Mouse (Mus musculus): ENCODE results near the gene Slc25a41. TPM values are rescaled to one million over a fixed set of nuclear protein-coding genes. Genes with fewer than 3 reads are reported as not detected.
"Not testable (repeated sequence)": the region's sequence is repeated elsewhere in the genome, so short reads cannot be mapped to it uniquely, and the experiment has no call there.

Slc25a41 gene
- polyA plus RNA-seq, 1 experiment from 2014 or later = not detected

- peaks cover 28% of the 10 kb centered on the region for H3K4me1 ChIP-seq (replicated peaks)
- no peaks in the 10 kb centered on the region for H3K9me3 ChIP-seq
- 12% methylated on average over 8 of the region's 8 CpGs for WGBS
- ATAC-seq (ENCODE audit: low FRiP score, low read depth) = no peak
- H3K4me3 ChIP-seq = no peak overlapping the region
- no peak overlapping the region for H3K27ac ChIP-seq (replicated peaks)
- H3K9ac ChIP-seq = no peak overlapping the region
- H3K36me3 ChIP-seq = no peaks in the 10 kb centered on the region
- no peak overlapping the region for H3K4me2 ChIP-seq
- H3K27me3 ChIP-seq = peaks cover 25% of the 10 kb centered on the region
Observed at GRCm38 (mm10) chr17:57063031-57063430, 21.6 kb upstream of the Slc25a41 start.

- no peak overlapping the region for H3K27ac ChIP-seq (replicated peaks)
- ATAC-seq (ENCODE audit: low FRiP score, low read depth) = no peak
- no peak overlapping the region for H3K9ac ChIP-seq
- WGBS = under 1% methylated on average over 22 of the region's 22 CpGs
- H3K4me1 ChIP-seq (replicated peaks) = peaks cover 32% of the 10 kb centered on the region
- peak overlapping the region; percentile 65 for H3K4me2 ChIP-seq
- H3K4me3 ChIP-seq = peak overlapping the region; percentile 39
- H3K9me3 ChIP-seq = no peaks in the 10 kb centered on the region
- peaks cover 25% of the 10 kb centered on the region for H3K27me3 ChIP-seq
- H3K36me3 ChIP-seq = no peaks in the 10 kb centered on the region
Observed at GRCm38 (mm10) chr17:57062548-57062947, 21.1 kb upstream of the Slc25a41 start.

GRCm38 (mm10) chr17:57062011-57062521, 20.6 kb upstream of the Slc25a41 start:
- peaks cover 25% of the 10 kb centered on the region for H3K27me3 ChIP-seq
- H3K9me3 ChIP-seq = no peaks in the 10 kb centered on the region
- H3K36me3 ChIP-seq = no peaks in the 10 kb centered on the region
- WGBS = 2% methylated on average over 38 of the region's 39 CpGs
- H3K4me3 ChIP-seq = peak overlapping the region; percentile 39
- ATAC-seq (ENCODE audit: low FRiP score, low read depth) = no peak
- H3K4me1 ChIP-seq (replicated peaks) = peaks cover 32% of the 10 kb centered on the region
- H3K27ac ChIP-seq (replicated peaks) = no peak overlapping the region
- peak overlapping the region; percentile 65 for H3K4me2 ChIP-seq
- H3K9ac ChIP-seq = peak overlapping the region; percentile 17; the same call in 1 of the 2 replicates

GRCm38 (mm10) chr17:57061069-57061468, 19.6 kb upstream of the Slc25a41 start:
- ATAC-seq (ENCODE audit: low FRiP score, low read depth) = no peak
- no peaks in the 10 kb centered on the region; the same call in 1 of the 2 replicates for H3K36me3 ChIP-seq
- WGBS = 42% methylated on average over 10 of the region's 10 CpGs
- H3K4me2 ChIP-seq = peak overlapping the region; percentile 72
- peaks cover 25% of the 10 kb centered on the region for H3K27me3 ChIP-seq
- H3K27ac ChIP-seq (replicated peaks) = no peak overlapping the region
- H3K9me3 ChIP-seq = no peaks in the 10 kb centered on the region
- H3K4me1 ChIP-seq (replicated peaks) = peaks cover 32% of the 10 kb centered on the region
- H3K4me3 ChIP-seq = peak overlapping the region; percentile 94
- H3K9ac ChIP-seq = no peak overlapping the region

GRCm38 (mm10) chr17:57060231-57060801, 18.9 kb upstream of the Slc25a41 start:
- under 1% methylated on average over 44 of the region's 44 CpGs for WGBS
- no peaks in the 10 kb centered on the region for H3K9me3 ChIP-seq
- peak overlapping the region; percentile 94 for H3K4me3 ChIP-seq
- peak overlapping the region; percentile 72 for H3K4me2 ChIP-seq
- H3K4me1 ChIP-seq (replicated peaks) = peaks cover 32% of the 10 kb centered on the region
- peaks cover 25% of the 10 kb centered on the region for H3K27me3 ChIP-seq
- peaks cover 4% of the 10 kb centered on the region for H3K36me3 ChIP-seq
- H3K9ac ChIP-seq = peak overlapping the region; percentile 86
- ATAC-seq (ENCODE audit: low FRiP score, low read depth) = peak; percentile 92
- peak overlapping the region; percentile 91 for H3K27ac ChIP-seq (replicated peaks)

- Histone ChIP-seq H3K27me3 (peaks cover 25% of the 10 kb centered on the region), H3K4me3 (peak within 1 kb of the TSS; percentile 94), H3K9me3 (no peaks in the 10 kb centered on the region), H3K36me3 (peaks cover 8% of the 10 kb centered on the region), H3K4me2 (peak within 1 kb of the TSS; percentile 72), H3K9ac (peak within 1 kb of the TSS; percentile 86), H3K4me1 (replicated peaks) (peaks cover 32% of the 10 kb centered on the region), H3K27ac (replicated peaks) (peak within 1 kb of the TSS; percentile 91)
- under 1% methylated on average over 32 of the region's 45 CpGs for WGBS
- peak; percentile 77 for ATAC-seq (ENCODE audit: low FRiP score, low read depth)
Observed at GRCm38 (mm10) chr17:57059486-57059977, 18.1 kb upstream of the Slc25a41 start, which contains the start of gene Slc25a23. Gene Slc25a23 (minus strand): TSS chr17:57059863.

GRCm38 (mm10) chr17:57058891-57059485, 17.5 kb upstream of the Slc25a41 start, which contains the start of gene Crb3:
Gene Crb3 (plus strand): TSS chr17:57059105.
- Histone ChIP-seq H3K36me3 (peaks cover 8% of the 10 kb centered on the region), H3K27ac (replicated peaks) (peak within 1 kb of the TSS; percentile 91), H3K9me3 (no peaks in the 10 kb centered on the region), H3K27me3 (peaks cover 21% of the 10 kb centered on the region), H3K9ac (peak within 1 kb of the TSS; percentile 86), H3K4me1 (replicated peaks) (peaks cover 32% of the 10 kb centered on the region), H3K4me2 (peak within 1 kb of the TSS; percentile 72), H3K4me3 (peak within 1 kb of the TSS; percentile 94)
- WGBS = 0% methylated on average over 17 of the region's 22 CpGs
- peak; percentile 9 for ATAC-seq (ENCODE audit: low FRiP score, low read depth)

GRCm38 (mm10) chr17:57056246-57056645, 14.8 kb upstream of the Slc25a41 start:
- H3K9me3 ChIP-seq = no peaks in the 10 kb centered on the region
- WGBS = 92% methylated on average over 3 of the region's 3 CpGs

GRCm38 (mm10) chr17:57051679-57052078, 10.2 kb upstream of the Slc25a41 start:
- not testable (repeated sequence) for H3K4me3 ChIP-seq; H3K4me2 ChIP-seq; H3K4me1 ChIP-seq (replicated peaks); H3K27ac ChIP-seq (replicated peaks); H3K27me3 ChIP-seq; ATAC-seq (ENCODE audit: low FRiP score, low read depth); H3K9me3 ChIP-seq; H3K9ac ChIP-seq
- WGBS = 88% methylated on average over 4 of the region's 4 CpGs
- peaks cover 53% of the 10 kb centered on the region for H3K36me3 ChIP-seq

More at GRCm38 (mm10) chr17:57056246-57056645, 14.8 kb upstream of the Slc25a41 start:
- H3K4me2 ChIP-seq = no peak overlapping the region
- H3K4me3 ChIP-seq = no peak overlapping the region
- H3K9ac ChIP-seq = no peak overlapping the region
- H3K27ac ChIP-seq (replicated peaks) = no peak overlapping the region
- H3K4me1 ChIP-seq (replicated peaks) = peaks cover 20% of the 10 kb centered on the region
- no peaks in the 10 kb centered on the region for H3K27me3 ChIP-seq
- H3K36me3 ChIP-seq = peaks cover 33% of the 10 kb centered on the region
- no peak for ATAC-seq (ENCODE audit: low FRiP score, low read depth)

- Histone ChIP-seq H3K4me1 (replicated peaks) (no peaks in the 10 kb centered on the region), H3K36me3 (peaks cover 61% of the 10 kb centered on the region)
- ATAC-seq (ENCODE audit: low FRiP score, low read depth) = no peak
Observed at GRCm38 (mm10) chr17:57048816-57049215, 7.4 kb upstream of the Slc25a41 start.

GRCm38 (mm10) chr17:57047406-57047805, 6.0 kb upstream of the Slc25a41 start:
- 50% methylated on average over 5 of the region's 5 CpGs for WGBS
- H3K4me1 ChIP-seq (replicated peaks) = no peaks in the 10 kb centered on the region
- no peak overlapping the region for H3K9ac ChIP-seq
- ATAC-seq (ENCODE audit: low FRiP score, low read depth) = no peak
- no peak overlapping the region for H3K4me3 ChIP-seq
- H3K9me3 ChIP-seq = no peaks in the 10 kb centered on the region
- no peak overlapping the region for H3K4me2 ChIP-seq
- no peaks in the 10 kb centered on the region for H3K27me3 ChIP-seq
- H3K27ac ChIP-seq (replicated peaks) = no peak overlapping the region
- peaks cover 48% of the 10 kb centered on the region for H3K36me3 ChIP-seq

More at GRCm38 (mm10) chr17:57048816-57049215, 7.4 kb upstream of the Slc25a41 start:
- H3K9me3 ChIP-seq = no peaks in the 10 kb centered on the region
- WGBS = 95% methylated on average over 3 of the region's 3 CpGs
- no peak overlapping the region for H3K9ac ChIP-seq
- H3K27me3 ChIP-seq = no peaks in the 10 kb centered on the region
- H3K4me2 ChIP-seq = no peak overlapping the region
- H3K27ac ChIP-seq (replicated peaks) = no peak overlapping the region
- no peak overlapping the region for H3K4me3 ChIP-seq

GRCm38 (mm10) chr17:57038978-57039377, 2.5 kb downstream of the Slc25a41 start:
- no peak for ATAC-seq (ENCODE audit: low FRiP score, low read depth)
- H3K4me3 ChIP-seq = no peak overlapping the region
- no peak overlapping the region for H3K4me2 ChIP-seq
- H3K4me1 ChIP-seq (replicated peaks) = no peaks in the 10 kb centered on the region
- no peak overlapping the region for H3K9ac ChIP-seq
- H3K36me3 ChIP-seq = no peaks in the 10 kb centered on the region
- H3K9me3 ChIP-seq = no peaks in the 10 kb centered on the region
- no peak overlapping the region for H3K27ac ChIP-seq (replicated peaks)
- 47% methylated on average over 8 of the region's 8 CpGs for WGBS
- no peaks in the 10 kb centered on the region for H3K27me3 ChIP-seq

Data from hindbrain, embryonic 15.5 days (tissue).